Mouse (Mus musculus) adrenal gland, adult (tissue): ENCODE measurements at regions not wholly inside any gene's neighbourhood (a gene's known extent, or its start where the extent isn't known, plus 50 kb on each side); places are given as distances from the start of the nearest gene placed in this dataset.
"Not testable (repeated sequence)": the region's sequence is repeated elsewhere in the genome, so short reads cannot be mapped to it uniquely, and the experiment has no call there.

Experiments used
- DNase-seq, 2 experiments: peaks; one replicate each; pipeline ENCODE4 v3.0.0; 2022 to 2023; ENCODE audit warnings: low spot score in 1 of 2; ENCODE audit not compliant: inconsistent age in 2 of 2

DNA sequence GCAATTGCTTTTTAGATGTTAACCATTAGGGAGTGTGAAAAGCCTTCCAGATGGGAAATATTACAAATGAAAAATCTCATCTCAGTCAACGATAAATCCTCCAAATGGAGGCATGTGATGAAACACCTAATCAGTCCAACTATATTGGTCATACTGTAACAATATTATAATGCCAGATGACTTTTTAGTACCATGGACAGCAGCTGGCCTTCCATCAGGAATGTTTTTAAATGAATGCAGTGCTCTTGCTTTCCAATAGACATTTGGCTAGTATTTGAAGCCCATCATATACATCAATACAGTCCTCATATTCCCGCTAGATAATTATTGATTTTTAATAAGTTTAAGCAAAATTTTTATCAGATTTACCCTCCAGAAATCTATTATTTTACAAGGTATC is 489.8 kb upstream of the Brinp1 start:
- peak in 1 of 2 experiments; percentile 22 for DNase-seq

DNA sequence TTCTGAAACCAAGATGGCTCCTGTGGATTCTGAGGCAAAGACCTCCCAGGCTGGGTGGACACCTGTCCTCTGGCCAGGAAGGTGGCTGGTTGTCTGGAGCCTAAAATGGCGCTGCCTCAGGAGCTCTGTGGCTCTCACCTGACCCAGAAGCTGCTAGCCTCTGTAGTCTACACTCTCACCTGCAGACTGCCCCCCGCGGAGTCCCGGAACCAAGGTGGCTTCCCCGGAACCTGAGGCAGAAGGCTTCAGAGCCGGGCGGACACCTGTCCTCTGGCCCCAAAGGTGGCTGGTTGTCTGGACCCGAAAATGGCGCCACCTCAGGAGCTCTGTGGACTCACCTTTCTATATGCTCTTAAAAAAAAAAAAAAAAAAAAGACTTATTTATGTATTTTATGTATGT is 481.2 kb upstream of the Brinp1 start:
- no peak for DNase-seq

GRCm38 (mm10) chr4:69410411-69410810 is 456.2 kb upstream of the Brinp1 start:
- not testable (repeated sequence) for DNase-seq

DNA sequence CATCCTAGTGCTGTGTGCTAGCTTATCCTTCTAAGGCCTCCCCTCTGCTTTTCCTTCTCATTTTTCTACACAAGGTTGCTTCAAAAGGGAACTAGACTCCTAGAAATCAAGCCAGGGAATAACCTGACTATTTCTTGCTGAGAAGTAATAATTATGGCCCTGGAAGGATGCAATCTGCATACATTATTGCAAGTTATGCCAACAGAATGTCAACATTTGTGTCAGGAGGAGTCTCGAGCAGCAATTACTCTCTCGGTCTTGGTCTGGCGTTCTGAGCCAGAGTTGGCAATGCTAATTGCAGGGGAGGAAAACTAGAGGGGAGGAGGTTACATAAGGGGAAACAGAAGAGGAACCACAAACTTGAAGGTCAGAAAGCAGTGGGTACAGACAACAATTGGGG is 441.3 kb upstream of the Brinp1 start:
- DNase-seq, result no peak

- DNase-seq, result no peak
These were observed 429.1 kb upstream of the Brinp1 start for GRCm38 (mm10) chr4:69383318-69383717.

GRCm38 (mm10) chr4:69346979-69347465 is 392.8 kb upstream of the Brinp1 start:
- no peak for DNase-seq

DNA sequence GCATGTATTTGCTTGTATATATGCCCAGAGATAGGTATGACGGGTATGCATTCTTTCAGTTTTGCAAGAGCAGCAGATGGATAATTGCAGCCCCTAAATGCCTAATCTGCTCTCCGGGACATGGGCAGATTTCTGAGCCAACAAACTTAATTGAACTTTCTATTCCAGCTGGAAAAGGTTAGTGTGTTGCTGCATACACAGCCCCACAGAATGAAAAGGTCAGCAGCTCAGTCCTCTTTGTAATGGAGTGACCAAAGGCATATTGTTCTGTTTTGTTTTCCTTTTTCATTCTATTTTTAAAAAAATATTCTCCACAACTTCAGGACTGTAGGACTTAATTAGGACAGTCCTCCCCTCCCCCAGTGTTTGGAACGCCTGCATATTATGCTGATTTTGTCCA is 373.4 kb upstream of the Brinp1 start:
- DNase-seq, result no peak
